Mouse (Mus musculus): ENCODE measurements around the gene Tmem11.

The Tmem11 gene

GRCm38 (mm10) chr11:60826700-60827099 is 52.4 kb downstream of the Tmem11 start:
- no peak for DNase-seq

- no peak for DNase-seq
Measured at GRCm38 (mm10) chr11:60825191-60825590, 53.9 kb downstream of the Tmem11 start.

GRCm38 (mm10) chr11:60823771-60824170 is 55.3 kb downstream of the Tmem11 start:
- no peak for DNase-seq

GRCm38 (mm10) chr11:60816398-60816797 is 62.7 kb downstream of the Tmem11 start:
- DNase-seq: no peak
